Mouse (Mus musculus) mature B cell (primary cell): ENCODE data around the gene Olfr1344.
"Not testable (repeated sequence)": the region's sequence is repeated elsewhere in the genome, so short reads cannot be mapped to it uniquely, and the experiment has no call there.

Experiments
- in situ Hi-C: fragments of 300-500 bp; cut with MboI; formaldehyde crosslinking; loops from 2 replicates; pipeline ENCODE4 v1.14.3; 2019

Gene Olfr1344

GRCm38 (mm10) chr7:6438388-6438787 lies at the start of gene Olfr1344:
Gene Olfr1344, plus strand, starts transcription at chr7:6438688.
- in situ Hi-C loops = no loop called here

- in situ Hi-C loops = no loop called here
Observed at GRCm38 (mm10) chr7:6388971-6389370, 49.5 kb upstream of the Olfr1344 start.

- in situ Hi-C loops = no loop called here
Observed at GRCm38 (mm10) chr7:6389449-6389848, 49.0 kb upstream of the Olfr1344 start.

GRCm38 (mm10) chr7:6397996-6398975 lies 40.2 kb upstream of the Olfr1344 start, which contains the start of gene Smim17:
Gene Smim17, plus strand, starts transcription at chr7:6398715.
- in situ Hi-C loops = no loop called here

GRCm38 (mm10) chr7:6410043-6410442 lies 28.4 kb upstream of the Olfr1344 start, which contains the start of gene Gm20715:
Gene Gm20715, plus strand, starts transcription at chr7:6410277.
- in situ Hi-C loops = no loop called here

- in situ Hi-C loops = no loop called here
Observed at GRCm38 (mm10) chr7:6414626-6415441, 23.7 kb upstream of the Olfr1344 start.

- in situ Hi-C loops = no loop called here
Observed at GRCm38 (mm10) chr7:6415442-6415787, 23.1 kb upstream of the Olfr1344 start.

- in situ Hi-C loops = no loop called here
Observed at GRCm38 (mm10) chr7:6419894-6420293, 18.6 kb upstream of the Olfr1344 start.

- in situ Hi-C loops = no loop called here
Observed at GRCm38 (mm10) chr7:6429381-6429780, 9.1 kb upstream of the Olfr1344 start.

GRCm38 (mm10) chr7:6430342-6430741 lies 8.1 kb upstream of the Olfr1344 start:
- in situ Hi-C loops = no loop called here

GRCm38 (mm10) chr7:6441173-6441572 lies 2.7 kb downstream of the Olfr1344 start:
- in situ Hi-C loops = no loop called here

- in situ Hi-C loops = no loop called here
Observed at GRCm38 (mm10) chr7:6447771-6448170, 9.3 kb downstream of the Olfr1344 start.

- in situ Hi-C loops = no loop called here
Observed at GRCm38 (mm10) chr7:6455868-6456267, 17.4 kb downstream of the Olfr1344 start, which contains the start of gene Olfr1336. Gene Olfr1336, plus strand, starts transcription at chr7:6456168.

- in situ Hi-C loops = no loop called here
Observed at GRCm38 (mm10) chr7:6456399-6456798, 17.9 kb downstream of the Olfr1344 start.

- in situ Hi-C loops = no loop called here
Observed at GRCm38 (mm10) chr7:6466951-6467350, 28.5 kb downstream of the Olfr1344 start, which contains the start of gene Olfr1346. Gene Olfr1346, plus strand, starts transcription at chr7:6467101.

GRCm38 (mm10) chr7:6477633-6478032 lies 39.1 kb downstream of the Olfr1344 start:
- in situ Hi-C loops = not testable (repeated sequence)

- in situ Hi-C loops = no loop called here
Observed at GRCm38 (mm10) chr7:6486841-6487240, 48.4 kb downstream of the Olfr1344 start, which contains the start of gene Olfr5. Gene Olfr5, minus strand, starts transcription at chr7:6486941.
